Mouse (Mus musculus): Measurements from ENCODE around the gene Morn1.

The Morn1 gene

DNA sequence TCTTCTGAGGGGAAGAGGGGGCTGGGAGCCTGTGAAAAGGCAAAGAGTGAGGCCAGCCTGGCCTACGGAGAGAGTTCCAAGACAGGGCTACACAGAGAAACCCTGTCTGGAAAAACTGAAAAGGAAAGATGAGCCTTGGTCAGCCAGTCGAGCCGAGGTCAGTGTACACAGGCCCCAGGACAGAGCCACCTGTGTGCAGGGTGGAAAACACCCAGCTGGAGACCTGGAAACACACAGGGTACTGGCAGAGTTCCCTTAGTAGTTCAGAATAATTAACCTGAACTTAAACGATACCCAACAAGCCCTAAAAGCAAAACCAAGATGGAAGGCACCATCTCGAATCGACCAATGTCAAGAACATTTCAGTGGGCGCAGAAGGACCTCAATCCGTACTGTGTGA, 52.1 kb downstream of the Morn1 start:
- in situ Hi-C loops (cut with MboI, MseI): no loop called here

DNA sequence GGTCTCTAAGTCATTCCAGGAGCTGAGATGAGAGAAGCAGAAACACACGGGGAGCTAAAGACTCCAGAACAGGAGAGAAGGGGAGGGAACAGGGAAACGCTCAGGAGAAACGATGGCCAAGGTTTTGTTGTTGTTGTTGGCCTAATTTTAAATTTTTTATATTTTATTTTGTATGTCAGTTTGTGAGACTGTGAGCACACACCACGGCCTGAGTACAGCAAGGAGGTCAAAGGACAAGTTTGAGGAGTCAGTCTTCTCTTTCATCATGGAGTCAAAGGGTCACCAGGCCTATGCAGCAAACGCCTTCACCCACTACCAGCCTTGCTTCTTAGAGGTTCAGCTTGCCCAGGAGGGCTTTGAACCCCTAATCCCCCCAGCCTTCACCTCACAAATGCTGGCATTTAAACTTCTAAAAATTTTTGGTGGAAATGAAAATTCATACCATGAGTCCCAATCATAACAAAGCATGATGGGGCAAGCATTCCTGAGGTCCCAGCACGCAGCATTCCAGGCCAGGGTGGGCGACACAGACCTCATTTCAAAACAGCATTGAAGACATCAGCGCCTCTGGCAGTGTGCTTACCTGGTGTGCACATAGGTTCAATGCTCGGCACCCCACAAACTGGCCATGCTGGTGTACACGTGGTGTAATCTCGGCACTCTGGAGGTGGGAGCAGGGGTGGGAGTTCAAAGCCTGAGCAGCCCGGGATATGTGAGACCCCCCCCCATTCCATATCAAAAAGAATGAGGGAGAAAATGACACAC, 53.1 kb downstream of the Morn1 start:
- in situ Hi-C loops (cut with MboI, MseI): no loop called here

DNA sequence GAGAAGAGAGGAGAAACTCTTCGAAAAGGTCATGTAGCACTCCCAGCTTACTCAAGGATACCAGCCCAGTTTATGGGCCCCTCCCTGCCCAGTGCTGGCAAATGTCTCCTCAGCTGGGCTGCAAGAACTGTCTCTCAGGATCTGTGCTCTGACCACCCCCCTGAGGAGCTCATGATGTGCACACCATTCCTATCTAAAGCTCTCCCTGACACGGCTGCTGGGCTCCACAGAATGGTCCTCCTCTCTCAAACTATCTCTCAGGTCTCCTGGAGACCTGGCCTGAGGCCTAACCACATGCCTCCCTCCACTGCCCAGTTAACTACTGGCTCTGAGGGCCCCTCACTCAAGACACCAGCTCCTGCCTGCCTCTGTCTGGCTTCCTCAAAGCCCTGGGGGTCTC, 53.8 kb downstream of the Morn1 start:
- in situ Hi-C loops (cut with MboI, MseI): no loop called here

DNA sequence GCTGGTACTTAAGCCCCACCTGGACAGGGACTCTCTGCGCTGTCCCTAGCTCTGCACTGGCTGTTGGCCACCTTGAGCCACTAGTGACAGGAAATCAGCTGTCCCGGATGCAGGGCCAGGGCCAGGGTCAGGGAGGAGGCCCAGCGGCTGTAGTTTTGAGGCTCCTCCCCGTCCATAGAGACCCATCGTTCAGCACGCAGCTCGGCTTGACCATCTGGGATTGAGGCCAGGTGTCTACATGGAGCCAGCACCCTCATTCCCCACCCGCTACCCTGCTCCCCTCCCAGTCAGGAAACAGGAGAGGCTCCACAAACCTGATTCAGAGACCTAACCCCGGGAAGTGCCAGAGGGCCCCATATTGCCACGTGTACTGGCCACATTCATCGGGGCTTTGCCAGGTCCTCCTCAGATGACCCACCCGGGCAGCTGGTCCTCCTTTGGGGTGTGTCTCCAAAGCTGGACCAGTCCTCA, 54.5 kb downstream of the Morn1 start:
- in situ Hi-C loops (cut with MboI, MseI): no loop called here

- in situ Hi-C loops (cut with MboI, MseI): no loop called here
These were observed 56.5 kb downstream of the Morn1 start for GRCm38 (mm10) chr4:155142836-155143235.

DNA sequence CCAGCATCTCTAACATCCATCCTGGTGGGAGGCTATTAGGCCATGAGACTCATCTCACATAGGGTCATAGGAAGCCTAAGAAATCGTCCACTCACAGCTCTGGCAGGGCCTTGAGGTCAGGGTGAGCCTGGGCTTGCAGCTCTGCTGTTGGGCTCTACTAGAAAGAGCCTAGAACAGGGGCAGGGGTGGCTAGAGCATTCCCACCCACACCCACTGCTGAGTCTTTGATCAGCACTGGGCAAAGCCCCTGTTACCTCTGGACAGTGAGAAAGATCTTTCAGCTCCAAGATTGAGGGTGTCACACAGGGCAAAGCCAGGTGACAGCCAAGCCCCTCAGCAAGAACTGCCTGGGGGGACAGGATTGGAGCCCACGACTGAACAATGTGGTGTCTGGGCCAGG, 57.0 kb downstream of the Morn1 start:
- in situ Hi-C loops (cut with MboI, MseI): no loop called here

DNA sequence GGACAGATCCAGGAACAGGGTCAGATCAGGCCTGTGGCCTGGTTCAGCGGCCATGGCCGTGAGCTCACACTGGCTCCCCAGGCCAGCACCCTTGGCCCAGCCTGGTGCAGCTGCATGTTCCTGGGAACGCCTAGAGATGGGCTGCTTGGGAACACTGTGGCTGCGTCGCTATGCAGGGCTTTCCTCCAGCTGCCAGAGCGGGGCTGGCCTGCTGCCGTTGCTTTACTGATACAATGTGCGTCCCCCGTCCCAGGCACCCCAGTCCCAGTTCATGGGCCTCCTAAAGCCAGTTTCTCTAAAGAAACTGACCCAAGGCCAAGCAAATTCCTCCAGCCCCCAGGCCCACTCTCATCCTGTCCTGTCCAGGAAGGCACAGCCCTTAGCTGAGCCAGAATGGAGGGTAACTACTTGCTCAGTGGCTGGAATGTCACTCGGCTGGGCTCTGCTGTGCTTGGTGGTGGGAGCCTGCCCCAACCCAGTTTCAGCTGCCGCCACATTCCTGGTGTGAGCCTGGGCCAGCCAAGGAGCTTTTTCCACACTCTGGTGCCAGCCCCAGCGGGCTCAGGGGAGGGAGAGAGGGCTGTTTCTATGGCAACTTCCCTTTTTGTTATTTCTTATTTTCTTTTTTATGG, 57.6 kb downstream of the Morn1 start:
- in situ Hi-C loops (cut with MboI, MseI): no loop called here

DNA sequence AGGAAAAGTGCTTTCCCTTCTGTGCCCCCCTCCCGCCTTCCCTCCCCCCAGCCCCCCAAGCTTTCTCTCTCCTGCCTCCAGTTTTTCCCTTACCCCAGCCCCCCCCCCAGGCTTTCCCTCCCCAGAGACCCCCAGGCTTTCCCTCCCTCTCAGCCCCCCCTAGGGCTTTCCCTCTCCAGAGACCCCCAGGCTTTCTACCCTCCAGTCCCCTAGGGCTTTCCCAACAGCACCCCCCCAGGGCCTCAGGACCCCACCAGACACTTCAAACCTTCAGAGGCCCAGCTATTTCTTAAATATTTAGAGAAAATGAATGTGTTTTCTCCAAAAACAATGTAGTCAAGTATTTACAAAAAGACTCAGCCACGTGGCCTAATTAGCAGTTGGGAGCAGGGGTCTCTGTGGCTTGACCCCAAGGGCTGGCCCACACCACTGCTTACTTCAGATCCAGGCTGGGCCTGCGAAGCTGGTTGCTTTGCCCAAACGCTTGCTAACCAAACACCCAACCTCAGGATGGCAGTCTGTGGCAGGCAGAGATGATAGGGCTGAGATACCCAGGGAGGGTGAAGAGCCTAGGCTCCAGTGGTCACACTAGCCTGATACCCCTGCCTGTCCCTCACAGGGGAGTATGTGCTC, 58.3 kb downstream of the Morn1 start:
- in situ Hi-C loops (cut with MboI, MseI): no loop called here

DNA sequence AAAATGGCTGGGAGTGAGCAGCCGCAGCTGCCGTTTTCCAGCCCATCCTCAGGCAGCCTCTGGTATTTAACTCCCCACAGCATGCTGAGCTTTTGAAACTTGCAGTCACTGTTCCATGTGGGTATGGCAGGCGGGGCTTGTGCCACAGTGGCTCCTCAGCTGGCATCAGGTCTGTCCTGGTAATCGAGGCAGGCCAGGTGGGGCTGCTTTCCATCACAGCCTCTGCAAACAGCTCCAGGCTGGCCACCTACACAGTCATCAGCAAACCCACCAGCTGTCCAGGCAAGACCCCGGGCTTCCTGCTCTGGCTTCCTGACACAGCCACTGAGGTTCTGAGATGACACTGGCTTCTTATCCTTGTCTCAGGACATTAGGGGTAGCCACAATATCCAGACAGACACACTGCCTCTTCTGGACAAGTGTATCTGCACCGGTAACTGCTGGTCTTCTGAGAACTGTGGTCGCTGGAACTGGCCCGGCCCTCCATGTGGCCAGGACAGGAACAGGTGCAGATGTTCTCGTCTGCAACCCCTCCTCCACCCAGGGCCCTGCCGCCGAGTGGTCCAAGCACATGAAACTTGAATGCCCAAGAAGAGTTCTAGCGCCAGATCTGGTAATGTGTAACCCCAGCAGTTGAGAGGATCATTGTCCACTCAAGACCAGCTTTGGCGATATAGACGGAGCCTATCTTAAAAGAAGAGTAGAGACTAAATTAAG, 59.9 kb downstream of the Morn1 start:
- in situ Hi-C loops (cut with MboI, MseI): no loop called here

- in situ Hi-C loops (cut with MboI, MseI): no loop called here
These were observed 62.1 kb downstream of the Morn1 start for GRCm38 (mm10) chr4:155148453-155148852.

- in situ Hi-C loops (cut with MboI, MseI): no loop called here
These were observed 62.7 kb downstream of the Morn1 start for GRCm38 (mm10) chr4:155148910-155149698.

DNA sequence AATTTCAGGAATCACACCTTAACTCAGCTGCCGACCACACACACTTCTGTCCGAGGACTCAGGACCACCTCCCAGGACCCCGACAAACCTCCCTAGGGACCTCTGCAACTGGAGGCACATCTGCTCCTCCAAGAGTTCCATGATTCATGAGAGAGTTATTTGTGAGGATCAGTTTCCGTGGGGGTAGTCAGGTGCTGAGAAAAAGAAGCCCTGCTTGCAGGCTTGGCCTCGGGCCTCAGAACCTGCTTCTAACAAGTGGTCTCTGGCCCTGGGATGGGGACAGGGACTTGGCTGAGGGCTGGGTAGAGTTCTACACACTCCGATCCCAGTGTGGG, 63.5 kb downstream of the Morn1 start:
- in situ Hi-C loops (cut with MboI, MseI): loop anchor here (10.0 kb wide), 1 partner anchor 65 kb away; no protein-coding TSS in a partner anchor

- in situ Hi-C loops (cut with MboI, MseI): loop anchor here (10.0 kb wide), 1 partner anchor 64 kb away; no protein-coding TSS in a partner anchor
These were observed 64.1 kb downstream of the Morn1 start for GRCm38 (mm10) chr4:155150276-155151113.

- in situ Hi-C loops (cut with MboI, MseI): loop anchor here (10.0 kb wide), 1 partner anchor 63 kb away; no protein-coding TSS in a partner anchor
These were observed 64.9 kb downstream of the Morn1 start for GRCm38 (mm10) chr4:155151221-155151788.

DNA sequence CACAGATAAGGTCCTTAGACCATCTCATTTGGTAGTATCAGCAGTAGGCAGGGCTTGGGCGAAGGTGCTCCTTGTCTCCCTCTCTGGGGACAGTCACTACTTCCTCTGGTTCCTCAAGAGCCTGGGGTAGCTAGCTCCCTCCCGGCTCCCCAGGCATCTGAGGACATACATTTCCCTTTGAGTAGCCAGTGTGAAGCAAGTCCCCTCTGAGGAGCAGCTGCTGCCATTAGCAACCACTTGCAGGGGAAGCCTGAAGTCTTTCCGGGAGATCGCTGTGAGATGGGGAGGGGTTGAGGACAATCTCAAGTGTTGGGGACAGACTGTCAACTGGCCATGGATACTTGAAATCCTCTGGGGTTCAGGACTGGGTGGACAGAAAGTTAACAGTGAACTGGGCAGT, 65.5 kb downstream of the Morn1 start:
- in situ Hi-C loops (cut with MboI, MseI): loop anchor here (10.0 kb wide), 1 partner anchor 63 kb away; no protein-coding TSS in a partner anchor

- in situ Hi-C loops (cut with MboI, MseI): loop anchor here (10.0 kb wide), 1 partner anchor 62 kb away; no protein-coding TSS in a partner anchor
These were observed 66.1 kb downstream of the Morn1 start for GRCm38 (mm10) chr4:155152476-155152875.

DNA sequence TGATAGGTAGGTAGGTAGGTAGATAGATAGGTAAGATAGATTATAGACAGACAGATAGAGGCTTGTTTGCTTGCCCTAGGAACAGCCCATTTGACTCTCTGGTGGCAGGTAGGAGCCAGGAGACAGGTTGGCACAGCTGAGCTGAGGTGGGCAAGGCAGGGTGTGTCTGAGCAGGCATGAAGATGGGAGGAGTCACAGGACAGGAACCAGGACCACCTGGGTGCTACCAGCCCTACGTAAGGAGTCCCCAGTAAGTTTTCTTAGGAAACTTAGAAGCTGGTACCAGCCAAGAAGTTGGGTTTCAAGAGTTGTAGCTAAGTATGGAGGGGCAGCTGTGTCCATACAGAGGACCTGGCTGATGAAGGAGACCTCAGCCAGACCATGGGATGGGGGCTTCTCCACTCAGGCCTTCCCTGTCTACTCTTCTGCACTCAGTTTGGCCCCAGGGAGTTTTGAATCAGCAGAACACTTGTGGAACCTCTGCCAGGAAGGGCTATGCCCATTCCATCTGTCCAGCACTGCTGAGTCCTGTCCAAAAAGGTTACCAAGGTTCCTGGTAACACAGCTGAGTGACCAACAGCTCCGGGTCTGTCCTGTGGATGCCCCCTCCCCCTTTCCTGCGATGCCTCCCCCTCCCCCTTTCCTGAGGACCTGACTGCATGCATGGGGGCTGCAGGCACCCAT, 67.2 kb downstream of the Morn1 start:
- in situ Hi-C loops (cut with MboI, MseI): loop anchor here (10.0 kb wide), 1 partner anchor 61 kb away; no protein-coding TSS in a partner anchor

- in situ Hi-C loops (cut with MboI, MseI): loop anchor here (10.0 kb wide), 1 partner anchor 60 kb away; no protein-coding TSS in a partner anchor
These were observed 68.6 kb downstream of the Morn1 start for GRCm38 (mm10) chr4:155154986-155155385.

- in situ Hi-C loops (cut with MboI, MseI): loop anchor here (10.0 kb wide), 1 partner anchor 58 kb away; no protein-coding TSS in a partner anchor
These were observed 70.4 kb downstream of the Morn1 start for GRCm38 (mm10) chr4:155156734-155157133.

Measured in T-helper 1 cell (primary cell).